Mouse (Mus musculus) ovary, postnatal 14 days (tissue): ENCODE measurements at regions not wholly inside any gene's neighbourhood (a gene's known extent, or its start where the extent isn't known, plus 50 kb on each side); places are given as distances from the start of the nearest gene placed in this dataset.

Experiments
- DNase-seq: peaks from one replicate; pipeline ENCODE4 v3.0.0; 2022; ENCODE audit warnings: low spot score

DNA sequence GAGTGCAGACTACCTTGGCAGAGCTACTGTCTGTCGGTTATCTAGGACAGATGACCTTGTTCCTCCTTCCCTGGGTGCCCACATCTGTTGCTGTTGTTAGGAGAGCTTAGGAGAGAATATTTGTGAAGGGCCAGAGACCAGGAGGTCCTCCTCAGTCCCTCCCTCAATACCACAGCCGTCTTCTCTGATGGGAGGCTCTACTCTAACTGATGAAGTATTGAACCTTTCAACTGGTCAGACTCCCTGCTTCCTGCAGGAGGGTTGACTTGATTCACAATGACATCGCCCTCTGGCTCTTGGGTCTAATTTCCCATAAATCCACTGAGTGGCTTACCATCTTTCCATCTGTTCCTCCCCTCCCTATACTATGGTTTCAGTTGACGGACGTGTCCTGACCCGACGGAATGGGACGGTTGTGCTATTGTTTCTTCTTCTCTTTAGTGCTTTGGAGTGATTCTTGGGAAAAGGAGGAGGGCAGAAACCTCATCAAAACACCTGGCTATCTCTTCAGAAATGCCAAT is 253.3 kb downstream of the Cd83 start:
- DNase-seq: no peak

DNA sequence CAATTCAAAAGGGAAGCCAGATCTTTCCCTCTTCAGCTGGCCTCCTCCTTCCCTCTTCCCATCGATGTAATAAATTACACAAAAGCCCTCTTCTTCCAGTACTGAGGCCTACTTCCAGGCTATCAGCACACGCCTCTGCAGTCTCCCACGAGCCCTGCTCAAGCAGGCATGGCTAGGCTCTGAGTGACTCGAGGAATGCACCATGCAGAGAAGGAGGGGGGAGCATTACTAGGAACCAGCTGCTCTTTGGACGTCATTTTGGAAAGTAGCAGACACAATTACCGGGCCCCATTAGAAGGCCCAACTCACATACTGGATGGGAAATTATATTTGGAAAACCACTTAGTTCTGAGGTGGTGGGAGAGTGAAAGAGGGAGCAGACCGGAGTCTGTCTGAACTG is 253.7 kb downstream of the Cd83 start:
- no peak for DNase-seq

DNA sequence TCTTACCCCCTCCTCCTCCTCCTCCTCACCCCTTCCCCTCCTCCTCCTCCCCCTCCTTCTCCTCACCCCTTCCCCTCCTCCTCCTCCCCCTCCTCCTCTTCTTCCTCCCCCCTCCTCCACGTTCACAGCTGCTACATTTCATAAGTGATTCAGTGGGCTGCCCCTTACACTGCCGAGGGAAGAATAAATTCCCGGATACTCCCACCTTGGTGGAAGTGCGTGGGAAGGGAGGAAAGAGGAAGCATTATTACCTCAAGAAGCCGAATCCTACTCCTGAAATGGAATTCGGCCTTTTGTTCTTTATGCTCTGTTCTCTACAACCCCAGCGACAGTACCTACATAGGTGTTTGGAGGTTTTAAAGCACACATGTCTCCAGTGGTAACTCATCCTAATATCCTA is 256.1 kb downstream of the Cd83 start:
- DNase-seq: no peak

DNA sequence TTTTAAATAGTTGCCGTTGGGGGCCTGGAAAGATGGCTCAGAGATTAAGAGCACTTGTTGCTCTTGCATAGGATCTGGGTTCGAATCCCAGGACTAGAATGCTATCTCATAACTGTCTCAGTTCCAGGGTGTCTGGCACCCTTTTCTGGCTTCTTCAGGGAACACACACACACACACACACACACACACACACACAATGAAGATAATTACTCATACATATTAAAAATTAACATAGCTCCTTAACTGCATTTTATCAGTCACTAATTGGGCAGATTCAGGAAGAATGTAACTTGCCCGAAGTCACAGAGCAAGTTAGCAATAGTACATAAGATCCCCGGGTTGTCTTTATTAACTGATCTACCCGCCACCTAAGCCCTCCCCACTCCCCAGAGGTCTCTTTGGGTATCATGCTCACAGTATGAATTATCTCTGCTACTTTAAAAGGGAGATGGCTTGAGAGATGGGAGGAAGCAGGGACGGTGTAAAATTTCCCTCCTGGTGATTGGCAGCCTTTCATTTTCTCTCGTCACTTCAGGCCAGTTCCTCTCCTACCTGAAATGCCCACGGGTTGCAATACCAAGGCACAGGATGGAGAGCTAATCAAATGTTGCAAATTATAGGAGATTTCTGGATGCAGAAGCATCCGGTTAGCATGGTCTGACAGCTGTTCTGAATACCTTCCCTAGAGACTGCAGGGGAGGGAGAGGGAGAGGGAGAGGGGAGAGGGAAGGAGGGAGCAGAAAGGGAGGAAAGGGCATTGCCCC is 258.3 kb downstream of the Cd83 start:
- DNase-seq: no peak

DNA sequence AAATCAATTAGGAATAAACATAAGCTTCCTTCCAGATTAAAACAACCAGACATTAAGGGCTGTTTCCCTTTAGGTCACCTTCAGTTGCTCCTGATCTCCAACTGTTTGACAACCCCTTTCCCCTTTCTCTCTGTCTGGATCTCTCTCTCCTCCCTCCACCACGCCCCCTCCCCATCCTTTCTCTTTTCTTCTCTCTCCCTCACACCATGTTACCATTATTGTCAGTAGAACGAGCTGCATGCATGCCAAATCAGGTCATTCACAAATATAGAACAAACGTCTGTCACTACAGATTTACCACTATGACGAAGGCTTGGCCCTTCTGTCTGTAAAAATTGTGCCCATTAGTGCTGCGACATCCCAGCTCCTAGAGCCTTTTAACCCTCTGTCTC is 258.9 kb downstream of the Cd83 start:
- DNase-seq: no peak

DNA sequence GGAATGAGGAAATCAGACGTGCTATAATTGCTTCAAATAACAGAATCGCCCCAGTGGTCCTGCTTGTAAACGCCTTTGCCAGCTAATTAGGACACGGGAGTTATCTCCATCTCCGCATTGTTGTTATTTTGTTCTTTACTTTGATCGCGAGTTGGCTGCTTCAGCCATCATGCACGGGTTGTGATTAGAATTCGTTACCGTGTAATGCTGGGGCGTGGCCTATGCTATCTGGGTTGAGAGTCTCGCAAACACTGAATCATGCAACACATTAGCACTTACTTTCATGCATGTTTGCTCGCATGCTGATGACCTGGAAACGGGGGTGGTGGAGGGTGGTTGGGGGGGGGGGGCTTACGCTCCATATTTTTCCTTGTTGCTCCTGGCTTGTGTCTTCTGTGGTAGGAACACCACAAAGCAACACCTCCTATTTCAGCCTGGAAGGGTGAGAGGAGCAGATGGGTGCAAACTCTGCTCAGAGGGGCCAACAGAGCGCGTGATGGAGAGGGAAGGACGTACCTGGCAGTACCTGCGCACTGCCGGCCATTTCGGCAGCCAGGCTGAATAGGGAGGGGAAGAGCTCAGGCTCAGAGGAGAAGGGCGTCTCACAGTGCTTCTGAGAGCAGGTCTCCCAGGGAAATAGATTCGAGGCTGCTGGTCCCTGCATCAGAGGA is 260.1 kb downstream of the Cd83 start:
- DNase-seq: no peak

DNA sequence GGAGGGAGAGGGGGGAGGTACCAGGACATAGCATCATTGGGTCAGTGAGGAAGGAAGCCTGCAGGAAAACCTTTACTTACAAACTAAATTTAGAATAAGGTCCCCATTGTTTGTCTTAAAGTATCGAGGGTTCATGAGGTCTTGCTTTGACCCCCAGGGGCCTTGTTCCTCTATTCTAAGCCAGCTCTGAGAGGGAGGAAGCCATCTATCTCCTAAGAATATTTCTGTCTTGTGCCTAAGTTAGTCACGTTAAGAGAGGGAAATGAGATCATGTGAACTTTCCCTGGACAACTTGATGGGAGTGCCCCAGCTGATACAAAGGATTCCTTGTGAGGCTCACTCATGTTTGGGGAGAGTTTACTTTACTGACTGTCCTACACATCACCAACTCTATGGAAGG is 261.9 kb downstream of the Cd83 start:
- no peak for DNase-seq

DNA sequence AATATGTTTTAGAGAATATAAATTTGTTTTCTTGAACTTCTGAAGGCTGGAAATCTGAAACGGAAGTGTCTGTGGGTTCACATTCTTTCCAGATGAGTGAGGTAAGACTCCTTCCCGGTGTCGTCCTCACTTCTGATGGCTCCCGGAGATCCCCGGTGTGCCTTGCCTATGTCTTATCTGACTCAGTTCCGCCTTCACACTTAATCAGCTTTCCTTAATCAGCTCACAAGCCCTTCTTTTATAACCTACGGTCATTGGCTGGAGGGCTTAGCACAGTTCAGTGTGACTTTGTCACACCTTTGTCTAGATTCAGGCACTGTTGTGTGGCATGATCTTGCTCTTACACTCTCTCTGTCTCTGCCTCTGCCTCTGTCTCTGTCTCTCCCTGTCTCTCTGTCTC is 269.6 kb downstream of the Cd83 start:
- no peak for DNase-seq

DNA sequence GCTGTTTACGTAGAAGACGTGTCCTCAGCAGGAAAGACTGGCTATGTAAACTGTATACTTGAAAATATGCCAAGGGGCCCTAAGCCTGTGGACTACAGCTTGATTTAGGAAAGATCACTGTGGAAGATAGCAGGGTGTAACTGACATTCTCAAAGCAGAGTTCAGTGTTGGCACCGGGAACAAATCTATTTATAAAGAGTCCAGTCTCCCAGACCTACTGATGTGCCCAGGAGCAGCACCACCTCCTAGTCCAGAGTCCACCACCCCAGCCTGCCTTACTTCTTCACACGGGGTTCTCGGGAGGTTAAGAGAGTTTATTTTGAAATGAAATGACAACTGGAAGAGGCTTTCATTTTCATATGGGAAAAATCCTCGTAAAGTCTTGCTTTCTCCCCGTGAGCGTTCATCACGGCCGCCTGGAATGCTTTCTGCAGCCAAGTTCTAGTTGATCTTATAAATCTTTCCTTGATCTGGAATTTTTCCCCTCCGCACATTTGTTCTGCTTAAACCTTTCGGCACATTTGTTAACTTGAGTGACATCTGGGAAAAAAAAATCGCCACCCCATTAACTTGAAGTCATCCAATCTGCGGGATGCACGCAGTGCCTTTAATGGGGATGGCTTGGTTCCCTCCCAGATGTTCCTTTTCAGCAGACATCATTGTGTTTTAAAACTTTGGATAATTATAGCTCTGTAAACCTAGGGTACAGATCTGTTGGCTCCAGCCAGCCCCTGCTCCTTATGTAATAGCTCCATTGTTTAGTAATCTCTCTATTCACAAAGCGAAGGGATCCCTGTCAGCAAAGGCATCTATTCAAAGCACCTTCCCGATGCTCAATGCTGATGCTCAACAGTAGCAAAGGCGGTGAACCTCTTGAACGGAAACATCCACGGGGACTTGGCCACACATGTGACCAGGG is 271.3 kb downstream of the Cd83 start:
- no peak for DNase-seq

DNA sequence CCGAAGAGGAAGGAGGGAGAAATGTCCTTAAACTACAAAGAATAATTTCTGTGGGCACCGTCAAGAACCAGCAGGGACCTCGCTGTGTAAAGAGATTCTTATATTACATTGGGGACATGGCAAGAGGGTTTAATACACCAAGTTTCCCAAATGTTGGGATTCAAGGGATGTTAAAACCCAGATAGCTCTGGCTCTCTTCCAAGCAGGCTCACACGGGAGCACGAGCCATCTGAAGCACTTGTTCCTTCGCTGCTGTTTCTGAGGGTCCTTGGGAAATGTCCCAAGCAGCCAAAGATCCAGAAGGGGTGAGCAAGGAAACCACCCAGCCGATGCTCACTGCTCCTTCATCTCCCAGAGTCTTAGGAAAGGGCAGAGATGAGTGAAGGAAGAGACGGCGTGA is 272.1 kb downstream of the Cd83 start:
- DNase-seq: no peak

DNA sequence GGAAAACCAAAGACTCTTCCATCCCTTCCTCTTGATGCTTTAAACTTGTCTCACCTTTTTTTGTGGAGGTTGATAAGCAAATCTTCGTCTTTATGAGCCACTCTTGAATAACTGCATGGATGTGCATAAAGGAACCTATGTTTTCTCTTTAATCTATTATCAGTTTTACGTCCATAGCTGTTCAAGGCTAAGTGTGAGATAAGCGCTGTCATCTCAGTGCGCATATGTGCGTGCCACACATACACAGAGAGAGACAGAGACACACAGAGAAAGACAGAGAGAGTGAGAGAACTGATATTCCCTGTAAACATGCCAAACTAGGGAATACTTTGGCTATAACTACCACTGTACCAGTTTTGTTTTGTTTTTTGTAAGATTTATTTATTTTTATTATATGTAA is 273.0 kb downstream of the Cd83 start:
- DNase-seq: no peak

DNA sequence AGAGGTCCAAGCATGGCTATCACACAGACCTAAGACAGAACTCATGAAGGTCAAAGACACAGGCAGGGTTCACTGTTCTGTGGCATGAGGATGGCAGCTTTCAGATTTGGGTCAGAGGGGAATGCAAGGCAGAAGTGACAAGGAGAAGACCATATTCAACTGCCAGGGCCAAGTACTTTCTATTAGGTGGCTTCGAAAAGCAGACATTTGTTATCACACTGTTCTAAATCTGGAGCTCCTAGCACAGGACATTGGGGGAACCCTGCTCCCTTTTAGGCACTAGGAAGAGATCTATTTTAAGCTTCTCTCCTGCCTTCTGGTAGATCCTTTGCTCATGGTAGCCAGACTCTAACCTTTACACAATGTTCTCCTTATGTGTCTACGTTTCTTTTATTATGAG is 273.7 kb downstream of the Cd83 start:
- no peak for DNase-seq

DNA sequence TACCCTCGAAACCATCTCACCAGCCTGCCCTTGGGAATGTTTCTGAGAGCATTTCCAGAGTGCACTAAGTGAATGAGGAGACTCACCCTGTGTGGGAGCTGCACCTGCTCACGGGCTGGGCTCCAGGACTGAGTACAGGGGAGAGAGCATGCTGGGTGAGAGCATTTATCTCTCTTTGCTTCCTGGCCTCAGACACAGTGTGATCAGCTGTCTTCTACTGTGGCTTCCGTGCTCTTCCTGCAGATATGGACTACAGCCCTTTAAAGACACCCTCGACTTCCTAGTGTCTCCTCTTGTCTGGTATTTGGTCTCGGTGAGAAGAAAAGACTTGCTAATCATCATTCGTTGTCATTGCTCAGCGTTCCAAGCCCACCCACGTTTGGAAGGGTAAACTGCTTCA is 274.9 kb downstream of the Cd83 start:
- no peak for DNase-seq

DNA sequence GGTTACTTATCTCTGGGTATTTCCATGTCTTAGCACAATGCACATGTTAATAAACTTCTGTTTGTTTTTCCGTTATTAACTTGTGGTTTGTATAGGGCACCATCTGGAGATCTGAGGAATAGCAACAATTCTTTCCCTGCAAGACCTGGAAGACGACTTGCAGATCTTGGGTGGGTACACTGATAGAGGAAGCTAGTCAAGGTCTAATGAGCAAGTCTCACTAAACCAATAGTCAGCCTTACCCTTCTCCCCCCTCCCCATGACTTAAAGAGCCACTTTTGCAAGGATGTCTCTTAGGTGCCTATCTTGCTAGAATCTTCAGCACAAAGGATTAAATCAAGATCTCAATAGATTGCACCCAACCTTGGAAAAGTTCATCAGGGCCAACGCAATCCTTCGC is 276.7 kb downstream of the Cd83 start:
- no peak for DNase-seq

DNA sequence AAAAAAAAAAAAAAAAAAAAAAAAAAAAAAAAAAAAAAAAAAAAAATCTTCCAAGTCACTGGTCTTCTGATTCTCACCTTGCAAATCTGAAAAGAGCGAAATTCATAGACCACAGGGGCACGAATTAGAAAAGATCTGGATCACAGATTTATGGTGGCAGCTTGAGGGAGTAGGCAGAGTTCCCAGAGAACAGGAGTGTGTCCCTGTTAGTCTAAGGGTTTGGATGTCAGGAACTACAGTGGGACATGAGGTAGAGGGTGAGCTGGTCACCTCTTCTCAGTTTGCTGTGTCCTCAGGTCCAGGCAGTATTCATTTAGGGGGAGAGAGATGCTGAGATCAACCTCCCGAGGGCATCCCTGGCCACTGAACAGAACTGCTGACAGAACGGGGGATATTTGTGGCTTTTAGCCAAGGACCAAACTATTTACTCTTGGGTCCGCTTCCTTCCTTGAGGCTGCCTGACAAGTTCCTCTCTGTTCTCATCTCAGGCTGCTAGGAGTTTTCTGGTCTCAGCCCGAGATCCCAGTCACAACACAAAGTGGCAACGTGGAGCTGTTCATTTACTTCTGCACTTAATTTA is 277.2 kb downstream of the Cd83 start:
- no peak for DNase-seq

DNA sequence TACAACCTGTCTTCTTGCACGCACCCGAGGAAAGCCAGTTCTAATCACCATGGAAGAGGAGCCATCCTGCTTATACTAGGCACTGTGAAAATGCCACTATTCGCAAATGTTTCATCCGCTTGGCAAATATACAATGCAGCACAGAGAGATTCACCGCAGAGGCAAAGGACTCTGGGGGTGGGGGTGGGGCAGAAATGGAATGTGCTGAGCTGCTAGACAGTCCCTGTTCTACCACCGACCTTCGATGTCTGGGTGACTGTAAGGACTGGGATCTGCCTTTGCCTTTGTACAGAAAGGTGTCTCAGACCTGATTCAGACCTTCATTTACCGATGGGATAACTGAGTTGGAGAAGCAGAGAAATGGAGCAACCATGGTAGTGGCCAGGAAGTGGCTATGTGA is 278.7 kb downstream of the Cd83 start:
- DNase-seq: no peak

DNA sequence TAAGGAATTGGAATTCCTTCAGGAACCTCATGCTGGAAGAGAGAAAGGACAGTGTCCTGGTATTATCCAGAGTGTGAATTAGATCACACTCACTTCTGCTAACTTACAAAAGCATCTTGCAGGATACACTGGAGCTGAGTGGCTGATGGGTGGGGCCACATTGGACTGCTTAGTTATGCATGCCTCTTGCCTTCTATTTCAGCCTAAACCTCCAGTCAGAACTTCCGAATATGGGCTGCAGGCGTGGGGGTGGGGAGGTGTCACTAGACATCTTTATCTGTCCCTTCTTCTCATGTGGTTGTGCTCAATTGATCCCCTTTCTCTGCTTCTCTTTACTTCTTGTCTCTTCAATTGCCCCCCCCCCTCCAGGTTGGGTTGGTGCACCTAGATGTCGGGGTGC is 279.5 kb downstream of the Cd83 start:
- DNase-seq: no peak

DNA sequence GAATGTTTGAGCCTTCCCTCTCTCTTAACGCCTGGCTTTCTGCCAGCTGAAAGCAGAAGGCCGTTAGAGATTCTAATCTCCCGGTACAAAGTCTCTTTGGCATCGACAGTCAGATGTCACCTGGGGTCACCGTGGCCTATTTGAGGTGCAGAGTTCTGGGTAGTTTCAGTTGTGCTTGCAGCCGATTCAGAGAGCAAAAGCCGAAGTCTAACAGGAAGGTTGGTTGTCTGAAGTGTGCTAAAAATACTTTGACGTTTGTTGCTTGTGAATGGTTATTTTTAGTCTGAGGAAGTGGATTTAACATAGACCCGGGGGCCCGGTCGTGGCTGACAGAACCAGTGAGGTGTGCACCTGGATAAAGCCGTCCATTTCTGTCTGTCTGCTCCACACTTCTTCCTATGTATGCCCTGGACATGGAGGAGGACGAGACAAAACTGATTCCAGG is 281.2 kb downstream of the Cd83 start:
- DNase-seq: no peak

DNA sequence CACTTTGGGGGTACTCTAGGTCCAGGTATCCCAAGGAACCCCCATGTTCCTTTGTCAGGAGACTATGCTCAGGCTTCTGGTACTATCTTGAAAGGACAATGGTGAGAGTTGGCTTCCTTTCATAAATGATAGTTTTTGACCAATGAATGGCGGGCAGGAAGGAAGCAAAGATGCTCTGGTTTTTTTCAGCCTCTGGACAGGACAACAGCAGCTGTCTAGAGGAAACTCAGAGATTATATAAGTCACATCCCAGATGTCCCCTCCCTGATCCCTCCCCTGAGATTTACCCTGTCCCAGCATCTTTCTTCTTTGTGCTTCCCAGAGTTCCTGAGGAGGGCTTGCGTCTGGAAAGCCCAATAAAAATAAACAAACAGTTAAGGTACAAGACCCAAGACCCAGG is 282.7 kb downstream of the Cd83 start:
- DNase-seq: no peak

DNA sequence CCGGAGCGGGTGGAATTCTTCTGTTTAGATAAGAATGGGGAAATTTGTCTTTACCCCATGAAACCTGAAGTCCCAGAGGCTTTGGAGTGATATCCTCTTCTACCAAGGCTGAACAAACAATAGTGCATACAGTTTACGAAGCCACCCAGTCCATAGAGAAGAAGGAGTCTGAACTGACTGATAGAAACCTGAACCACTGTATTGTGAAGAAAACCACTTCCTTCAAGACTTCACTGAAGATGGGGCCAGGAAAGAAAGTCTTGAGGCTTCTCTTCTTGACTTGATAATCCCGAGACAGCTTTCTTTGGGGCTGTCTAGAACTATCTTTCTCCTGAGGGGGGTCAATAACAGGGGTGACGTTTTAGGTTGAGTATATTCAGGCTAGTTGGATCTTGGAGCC is 284.4 kb downstream of the Cd83 start:
- DNase-seq: no peak

DNA sequence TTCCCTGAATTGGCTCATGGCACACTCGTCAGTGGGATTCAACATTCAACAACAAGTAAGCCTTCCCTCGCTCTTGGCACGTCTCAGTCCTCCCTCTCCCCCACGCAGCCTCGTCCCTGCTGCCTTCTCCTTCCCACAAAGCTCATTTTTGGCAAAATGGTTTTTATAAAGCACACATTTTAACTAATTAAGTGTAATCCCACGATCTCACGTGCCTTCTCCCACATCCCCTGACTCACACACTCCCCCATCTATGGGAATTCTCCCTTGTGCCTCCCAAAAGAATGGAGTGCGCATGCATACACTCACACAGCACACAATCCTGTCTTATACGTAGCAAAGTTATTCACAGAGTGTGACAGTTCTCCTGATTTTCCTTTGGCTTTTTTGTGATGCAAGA is 288.5 kb downstream of the Cd83 start:
- DNase-seq: no peak

DNA sequence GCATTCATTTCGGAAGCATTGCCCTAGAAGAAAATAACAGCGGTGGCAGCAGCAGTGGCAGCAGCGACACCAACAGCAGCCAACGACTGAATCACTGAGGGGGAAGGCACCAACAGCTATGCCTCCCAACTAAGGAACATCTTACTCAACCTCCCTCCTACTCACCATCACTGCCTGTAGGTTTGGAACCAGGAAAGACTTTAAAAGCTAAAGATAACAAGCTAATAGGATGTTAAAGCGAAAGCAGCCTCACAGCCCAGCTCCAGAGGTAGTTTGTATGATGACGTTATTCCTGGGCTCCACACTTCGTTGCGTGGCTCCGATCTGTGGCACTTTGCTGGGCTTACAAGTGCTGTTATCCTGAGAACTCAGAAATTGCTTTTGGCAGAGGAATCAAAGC is 289.6 kb downstream of the Cd83 start:
- no peak for DNase-seq
